Mouse (Mus musculus) thymus, adult 2 months (tissue): ENCODE measurements around the gene Dars.

Experiments used
- CTCF ChIP-seq: fragments of 200-500 bp; IDR thresholded peaks from 2 replicates; pipeline ENCODE4 v1.5.1; 2012; ENCODE audit warnings: mild to moderate bottlenecking, control low read depth, low read length, moderate library complexity, borderline replicate concordance; ENCODE audit not compliant: control insufficient read depth, poor library complexity, insufficient read depth; ENCODE audit errors: extremely low read depth
- POLR2A ChIP-seq: fragments of 200-500 bp; IDR thresholded peaks from 2 replicates; pipeline ENCODE4 v1.6.1; 2012; ENCODE audit warnings: mild to moderate bottlenecking, low read length, control low read depth, moderate library complexity; ENCODE audit not compliant: control insufficient read depth, poor library complexity, insufficient read depth; ENCODE audit errors: extremely low read depth

GRCm38 (mm10) chr1:128394657-128395056 lies 22.5 kb downstream of the Dars start:
- TF ChIP-seq POLR2A (no peak), CTCF (no peak)
